In the genomic region with DNA sequence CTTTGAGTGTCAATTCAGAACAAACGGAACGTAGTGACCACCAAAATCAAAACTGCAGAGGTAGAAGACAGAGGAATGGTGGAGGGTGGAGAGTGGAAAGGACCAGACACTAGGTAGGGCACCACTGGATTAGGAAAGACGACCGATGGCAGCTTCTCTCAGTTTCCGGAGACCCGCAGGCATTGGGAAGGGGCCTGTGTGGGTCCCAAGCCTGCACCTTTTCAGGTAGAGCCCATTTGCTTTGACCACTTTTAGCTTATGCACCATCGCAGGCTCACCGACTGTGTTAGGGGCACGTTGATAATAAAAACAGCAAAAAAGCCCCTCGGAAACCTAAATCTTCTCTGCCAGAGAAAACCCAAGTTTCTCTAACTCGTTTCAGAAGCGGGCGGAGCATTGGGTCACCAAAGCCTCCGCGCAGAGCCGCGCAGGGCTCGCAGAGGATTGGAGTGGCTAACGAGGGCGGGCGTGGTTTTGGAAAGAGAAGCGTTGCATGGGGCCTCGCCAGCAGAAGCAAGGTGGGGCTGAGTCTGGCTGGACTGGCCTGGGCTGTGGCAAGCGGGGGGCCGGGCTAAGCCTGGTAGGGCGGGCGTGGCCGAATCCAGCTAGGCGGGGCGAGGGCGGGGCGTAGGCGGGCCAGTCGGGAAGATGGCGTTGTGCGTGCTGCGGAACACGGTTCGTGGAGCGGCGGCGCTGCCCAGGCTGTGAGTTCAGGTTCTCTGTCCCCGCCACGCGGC, we compare ENCODE assay signal across 8 mouse cellular contexts. TPM values are rescaled to one million over a fixed set of nuclear protein-coding genes. Genes with fewer than 3 reads are reported as not detected.
DNase-seq lines count a peak whose midpoint lies in the region; ATAC-seq lines count a peak whose summit lies in the region.

A gene (plus strand): TSS at position 627 of the 737 bp plus-strand sequence.

- peak; percentile 80 for DNase-seq in T-cell, adult 2 months (ENCODE audit: low spot score)
- DNase-seq in cerebellum, postnatal 36 days: peak; percentile 91 to 96
- DNase-seq in frontal cortex, postnatal 36 days (ENCODE audit: low spot score in 2 of 2): peak; percentile 94
- peak; percentile 95 to 96 for DNase-seq in left cerebral cortex, adult 18-20 months (ENCODE audit: low spot score in 2 of 2)
- peak; percentile 93 for DNase-seq in right cerebral cortex, adult 18-20 months
- DNase-seq in urinary bladder, postnatal 10 days (ENCODE audit: low spot score): peak; percentile 83

- H3K9ac ChIP-seq in hindbrain, embryonic 15.5 days: peak within 1 kb of the TSS; percentile 61

- H3K4me1 ChIP-seq in hindbrain, embryonic 15.5 days (replicated peaks): 0 out of 2 replicates have a peak, but pooled peaks cover 8% of the 10 kb centered on the region

- H3K27ac ChIP-seq in hindbrain, embryonic 15.5 days (replicated peaks): peak within 1 kb of the TSS; percentile 43
- peak within 1 kb of the TSS; percentile 22 for H3K27ac ChIP-seq in macrophage

- H3K27me3 ChIP-seq in hindbrain, embryonic 15.5 days: no peaks in the 10 kb centered on the region

- H3K36me3 ChIP-seq in hindbrain, embryonic 15.5 days: no peaks in the 10 kb centered on the region
- H3K36me3 ChIP-seq in macrophage (ENCODE audit: inconsistent target): no peaks in the 10 kb centered on the region

- H3K4me2 ChIP-seq in hindbrain, embryonic 15.5 days: peak within 1 kb of the TSS; percentile 73

- H3K79me2 ChIP-seq in macrophage (ENCODE audit: inconsistent target): no peaks in the 10 kb centered on the region

- no peaks in the 10 kb centered on the region for H3K9me3 ChIP-seq in hindbrain, embryonic 15.5 days

- peak within 1 kb of the TSS; percentile 70 for H3K4me3 ChIP-seq in hindbrain, embryonic 15.5 days
- H3K4me3 ChIP-seq in macrophage (ENCODE audit: inconsistent target): peak within 1 kb of the TSS; percentile 61

- WGBS in hindbrain, embryonic 15.5 days: 4% methylated on average over 45 of the region's 45 CpGs
- 5% methylated on average over 45 of the region's 45 CpGs for WGBS in macrophage (ENCODE audit: missing documents)

- peak; percentile 96 for ATAC-seq in hindbrain, embryonic 15.5 days (ENCODE audit: low FRiP score, low read depth)

RNA-seq across cellular contexts. Expression of the gene that starts here (rescaled TPM):
- polyA plus RNA-seq in hindbrain, embryonic 15.5 days (2015; fragmentation: Nextera tagmentation; extraction: Ambion mirVana): 16.3 and 17.5 TPM in 2 replicates
- 10 to 100 TPM; 22.9 to 28.7 TPM for total RNA-seq in left cerebral cortex, adult 18-20 months (2021)
- total RNA-seq in macrophage (2018; cell fraction: chromatin; rRNA removed): 1 to 10 TPM in 24 of 26 experiments, not detected in 2; 1.0 to 4.2 (median 2.8) TPM
- total RNA-seq in macrophage (2018; cell fraction: cytosol; rRNA removed): 1 to 10 TPM; 3.7 to 6.5 (median 4.7) TPM
- 1 to 10 TPM; 1.2 to 4.5 (median 2.8) TPM for total RNA-seq in macrophage (2018; cell fraction: nucleus; rRNA removed)
- polyA plus RNA-seq in macrophage (2018): 3.0 to 8.1 TPM (median 6.6 TPM) in 3 replicates

Comparison
In these comparisons a context has a peak if more than half of its experiments do, and no peak if none do; other contexts are left out.
1. Peak in every context shown above with its lines: DNase-seq, ATAC-seq, H3K4me3 ChIP-seq and H3K27ac ChIP-seq.